Mouse (Mus musculus) forebrain, embryonic 14.5 days (tissue): ENCODE results near the gene Tm9sf2. TPM values are rescaled to one million over a fixed set of nuclear protein-coding genes. Genes with fewer than 3 reads are reported as not detected.

Experiments
- ATAC-seq: fragments of 200-750 bp; cut with Nextera tagmentation; 2 replicates; pipeline ENCODE4 v1.8.0; 2017; ENCODE audit warnings: mild to moderate bottlenecking, moderate library complexity
- DNase-seq: peaks from one replicate; pipeline ENCODE4 v3.0.0-alpha.2; 2015; ENCODE audit warnings: low spot score
- H3K27ac ChIP-seq: fragments of 300-500 bp; sonication (generic); 2 replicates; pipeline ENCODE4 v1.5.1; 2014; ENCODE audit warnings: low read depth, mild to moderate bottlenecking, control low read depth, low read length, moderate library complexity
- H3K27me3 ChIP-seq: fragments of 300-500 bp; sonication (generic); replicated peaks from 2 replicates; pipeline ENCODE4 v1.6.1; 2014; ENCODE audit warnings: low read length, control low read depth, mixed read lengths; ENCODE audit not compliant: control insufficient read depth, insufficient read depth
- H3K36me3 ChIP-seq: fragments of 300-500 bp; sonication (generic); 2 replicates; pipeline ENCODE4 v1.6.1; 2014; ENCODE audit warnings: low read length, control low read depth; ENCODE audit not compliant: control insufficient read depth, insufficient read depth
- H3K4me1 ChIP-seq: fragments of 300-500 bp; sonication (generic); 2 replicates; pipeline ENCODE4 v1.6.1; 2014; ENCODE audit warnings: antibody characterized with exemption, low read length, control low read depth; ENCODE audit not compliant: control insufficient read depth, insufficient read depth
- H3K4me2 ChIP-seq: fragments of 300-500 bp; sonication (generic); 2 replicates; pipeline ENCODE4 v1.6.1; 2014; ENCODE audit warnings: mild to moderate bottlenecking, control low read depth, low read length
- H3K4me3 ChIP-seq: fragments of 300-500 bp; sonication (generic); 2 replicates; pipeline ENCODE4 v1.5.1; 2014; ENCODE audit warnings: low read depth, low read length, control low read depth
- H3K9ac ChIP-seq: fragments of 300-500 bp; sonication (generic); 2 replicates; pipeline ENCODE4 v1.6.1; 2014; ENCODE audit warnings: mild to moderate bottlenecking, low read length, control low read depth, moderate library complexity
- H3K9me3 ChIP-seq: fragments of 300-500 bp; sonication (generic); replicated peaks from 2 replicates; pipeline ENCODE4 v1.6.1; 2016; ENCODE audit warnings: low read length, control low read depth, mixed read lengths; ENCODE audit not compliant: control insufficient read depth
- WGBS: fragments of 180-500 bp; shearing (Covaris S2); extraction: QIAGEN DNeasy Blood & Tissue Kit; methylation state at CpG from one replicate; pipeline ENCODE4 v1.1.7; 2014; 5-methylcytosine and 5-hydroxymethylcytosine counted together
- polyA plus RNA-seq: library from polyadenylated mRNA; unstranded; fragments of >200 nt; fragmentation: Nextera tagmentation; extraction: Ambion mirVana; gene quantifications from 2 replicates; pipeline ENCODE4 v1.2.1, GENCODE M21; 2014

Tm9sf2 gene
- polyA plus RNA-seq, 1 experiment from 2014 or later, result 110 TPM

GRCm38 (mm10) chr14:122068801-122069695, 37.8 kb upstream of the Tm9sf2 start:
- Histone ChIP-seq H3K4me1 (no peaks in the 10 kb centered on the region), H3K4me2 (no peak overlapping the region), H3K9me3 (no peaks in the 10 kb centered on the region), H3K9ac (no peak overlapping the region), H3K27ac (no peak overlapping the region), H3K27me3 (no peaks in the 10 kb centered on the region), H3K4me3 (no peak overlapping the region), H3K36me3 (no peaks in the 10 kb centered on the region)
- ATAC-seq (no peak), DNase-seq (no peak)
- WGBS, result 55% methylated on average over 11 of the region's 11 CpGs

GRCm38 (mm10) chr14:122069948-122070347, 36.9 kb upstream of the Tm9sf2 start:
- Histone ChIP-seq H3K27ac (no peak overlapping the region), H3K4me1 (no peaks in the 10 kb centered on the region), H3K36me3 (no peaks in the 10 kb centered on the region), H3K27me3 (no peaks in the 10 kb centered on the region), H3K4me3 (no peak overlapping the region), H3K9me3 (no peaks in the 10 kb centered on the region), H3K9ac (no peak overlapping the region), H3K4me2 (no peak overlapping the region)
- WGBS, result 83% methylated on average over 3 of the region's 3 CpGs
- ATAC-seq, result no peak
- DNase-seq, result no peak

GRCm38 (mm10) chr14:122073422-122073821, 33.4 kb upstream of the Tm9sf2 start:
- Histone ChIP-seq H3K9me3 (no peaks in the 10 kb centered on the region), H3K4me1 (no peaks in the 10 kb centered on the region), H3K27ac (no peak overlapping the region), H3K27me3 (no peaks in the 10 kb centered on the region), H3K36me3 (no peaks in the 10 kb centered on the region), H3K4me2 (no peak overlapping the region), H3K4me3 (no peak overlapping the region), H3K9ac (no peak overlapping the region)
- DNase-seq (no peak), ATAC-seq (no peak)
- 90% methylated on average over 5 of the region's 5 CpGs for WGBS

- H3K9me3 ChIP-seq, result no peaks in the 10 kb centered on the region
- H3K4me2 ChIP-seq, result no peak overlapping the region
- no peak overlapping the region for H3K4me3 ChIP-seq
- DNase-seq (no peak), ATAC-seq (no peak)
- no peak overlapping the region for H3K9ac ChIP-seq
- no peaks in the 10 kb centered on the region for H3K36me3 ChIP-seq
- no peak overlapping the region for H3K27ac ChIP-seq
- H3K4me1 ChIP-seq, result no peaks in the 10 kb centered on the region
- 78% methylated on average over 10 of the region's 10 CpGs for WGBS
- no peaks in the 10 kb centered on the region for H3K27me3 ChIP-seq
Measured at GRCm38 (mm10) chr14:122074360-122074759, 32.5 kb upstream of the Tm9sf2 start.

- DNase-seq, result no peak
- Histone ChIP-seq H3K27ac (no peak overlapping the region), H3K9ac (no peak overlapping the region), H3K36me3 (no peaks in the 10 kb centered on the region), H3K4me3 (no peak overlapping the region), H3K9me3 (no peaks in the 10 kb centered on the region), H3K4me1 (no peaks in the 10 kb centered on the region), H3K27me3 (no peaks in the 10 kb centered on the region), H3K4me2 (no peak overlapping the region)
- no peak for ATAC-seq
- 87% methylated on average over 21 of the region's 21 CpGs for whole genome bisulfite sequencing
Measured at GRCm38 (mm10) chr14:122075485-122076200, 31.2 kb upstream of the Tm9sf2 start.

- H3K27ac ChIP-seq, result no peak overlapping the region
- ATAC-seq, result no peak
- no peak for DNase-seq
- H3K4me1 ChIP-seq, result no peaks in the 10 kb centered on the region
- WGBS, result 78% methylated on average over 3 of the region's 3 CpGs
- no peaks in the 10 kb centered on the region for H3K27me3 ChIP-seq
- no peak overlapping the region for H3K9ac ChIP-seq
- no peaks in the 10 kb centered on the region for H3K36me3 ChIP-seq
- H3K4me3 ChIP-seq, result no peak overlapping the region
- H3K4me2 ChIP-seq, result no peak overlapping the region
- H3K9me3 ChIP-seq, result no peaks in the 10 kb centered on the region
Measured at GRCm38 (mm10) chr14:122077017-122077416, 29.8 kb upstream of the Tm9sf2 start.

- Histone ChIP-seq H3K27ac (no peak overlapping the region), H3K4me2 (no peak overlapping the region), H3K4me1 (no peaks in the 10 kb centered on the region), H3K9me3 (no peaks in the 10 kb centered on the region), H3K36me3 (no peaks in the 10 kb centered on the region), H3K27me3 (no peaks in the 10 kb centered on the region), H3K4me3 (no peak overlapping the region), H3K9ac (no peak overlapping the region)
- ATAC-seq (no peak), DNase-seq (no peak)
- 47% methylated on average over 6 of the region's 6 CpGs for WGBS
Measured at GRCm38 (mm10) chr14:122079428-122079827, 27.4 kb upstream of the Tm9sf2 start.

- Histone ChIP-seq H3K9me3 (no peaks in the 10 kb centered on the region), H3K27me3 (no peaks in the 10 kb centered on the region), H3K4me2 (no peak overlapping the region), H3K4me1 (no peaks in the 10 kb centered on the region), H3K27ac (no peak overlapping the region), H3K9ac (no peak overlapping the region), H3K4me3 (no peak overlapping the region), H3K36me3 (no peaks in the 10 kb centered on the region)
- ATAC-seq (no peak), DNase-seq (no peak)
- WGBS, result 87% methylated on average over 5 of the region's 5 CpGs
Measured at GRCm38 (mm10) chr14:122079921-122080320, 26.9 kb upstream of the Tm9sf2 start.

- DNase-seq, result no peak
- ATAC-seq, result no peak
- Histone ChIP-seq H3K4me2 (no peak overlapping the region), H3K36me3 (no peaks in the 10 kb centered on the region), H3K27me3 (no peaks in the 10 kb centered on the region), H3K9ac (no peak overlapping the region), H3K9me3 (no peaks in the 10 kb centered on the region), H3K27ac (no peak overlapping the region), H3K4me3 (no peak overlapping the region), H3K4me1 (no peaks in the 10 kb centered on the region)
- WGBS, result 47% methylated on average over 3 of the region's 3 CpGs
Measured at GRCm38 (mm10) chr14:122081308-122081707, 25.5 kb upstream of the Tm9sf2 start.
